Mouse (Mus musculus): ENCODE data around the gene Lamb1. TPM values are rescaled to one million over a fixed set of nuclear protein-coding genes. Genes with fewer than 3 reads are reported as not detected.
A peak's percentile ranks its signal among the peaks of the same experiment; 100 is the strongest.

Gene Lamb1
- polyA plus RNA-seq (2015; fragmentation: Nextera tagmentation; extraction: Ambion mirVana) = 174 and 175 TPM in 2 replicates

- peaks cover 60% of the 10 kb centered on the region for H3K4me1 ChIP-seq (ENCODE audit: insufficient read depth, low read length)
These were observed at the start of gene Lamb1 for GRCm38 (mm10) chr12:31265005-31265721. Lamb1 (plus strand) TSS chr12:31265234.

GRCm38 (mm10) chr12:31217232-31217631 is 47.8 kb upstream of the Lamb1 start:
- no peak overlapping the region for H3K9ac ChIP-seq (replicated peaks; ENCODE audit: low read length)
- H3K4me1 ChIP-seq (ENCODE audit: insufficient read depth, low read length) = peaks cover 27% of the 10 kb centered on the region
- 36% methylated on average over 5 of the region's 5 CpGs for WGBS
- no peak overlapping the region for H3K4me2 ChIP-seq (replicated peaks; ENCODE audit: low read depth, low read length)
- no peak overlapping the region for H3K27ac ChIP-seq (ENCODE audit: low read length)
- no peak overlapping the region for H3K4me3 ChIP-seq (ENCODE audit: low read length)
- no peaks in the 10 kb centered on the region for H3K27me3 ChIP-seq (ENCODE audit: insufficient read depth, low read length)
- no peaks in the 10 kb centered on the region for H3K9me3 ChIP-seq (ENCODE audit: low read length)
- ATAC-seq (ENCODE audit: low FRiP score, low TSS enrichment) = peak; percentile 37; the same call in 1 of the 2 replicates
- no peaks in the 10 kb centered on the region for H3K36me3 ChIP-seq (ENCODE audit: insufficient read depth, low read length)

More at GRCm38 (mm10) chr12:31265005-31265721, at the start of gene Lamb1:
- H3K9me3 ChIP-seq (ENCODE audit: low read length) = no peaks in the 10 kb centered on the region
- WGBS = under 1% methylated on average over 39 of the region's 39 CpGs
- H3K4me2 ChIP-seq (replicated peaks; ENCODE audit: low read depth, low read length) = peak within 1 kb of the TSS; percentile 78
- ATAC-seq (ENCODE audit: low FRiP score, low TSS enrichment) = peak; percentile 73
- H3K9ac ChIP-seq (replicated peaks; ENCODE audit: low read length) = peak within 1 kb of the TSS; percentile 94
- peaks cover 19% of the 10 kb centered on the region for H3K36me3 ChIP-seq (ENCODE audit: insufficient read depth, low read length)
- H3K27ac ChIP-seq (ENCODE audit: low read length) = peak within 1 kb of the TSS; percentile 98
- H3K4me3 ChIP-seq (ENCODE audit: low read length) = peak within 1 kb of the TSS; percentile 86
- no peaks in the 10 kb centered on the region for H3K27me3 ChIP-seq (ENCODE audit: insufficient read depth, low read length)

GRCm38 (mm10) chr12:31218774-31219173 is 46.3 kb upstream of the Lamb1 start:
- no peak for ATAC-seq (ENCODE audit: low FRiP score, low TSS enrichment)
- Histone ChIP-seq H3K4me2 (replicated peaks; ENCODE audit: low read depth, low read length) (no peak overlapping the region), H3K9me3 (ENCODE audit: low read length) (no peaks in the 10 kb centered on the region), H3K9ac (replicated peaks; ENCODE audit: low read length) (no peak overlapping the region), H3K4me1 (ENCODE audit: insufficient read depth, low read length) (peaks cover 36% of the 10 kb centered on the region), H3K36me3 (ENCODE audit: insufficient read depth, low read length) (no peaks in the 10 kb centered on the region), H3K27me3 (ENCODE audit: insufficient read depth, low read length) (no peaks in the 10 kb centered on the region), H3K4me3 (ENCODE audit: low read length) (no peak overlapping the region), H3K27ac (ENCODE audit: low read length) (peak overlapping the region; percentile 51; the same call in 1 of the 2 replicates)
- 59% methylated on average over 3 of the region's 3 CpGs for WGBS

GRCm38 (mm10) chr12:31221522-31221921 is 43.5 kb upstream of the Lamb1 start:
- Histone ChIP-seq H3K4me1 (ENCODE audit: insufficient read depth, low read length) (peaks cover 32% of the 10 kb centered on the region), H3K36me3 (ENCODE audit: insufficient read depth, low read length) (no peaks in the 10 kb centered on the region), H3K27me3 (ENCODE audit: insufficient read depth, low read length) (no peaks in the 10 kb centered on the region), H3K9ac (replicated peaks; ENCODE audit: low read length) (no peak overlapping the region), H3K4me2 (replicated peaks; ENCODE audit: low read depth, low read length) (no peak overlapping the region), H3K9me3 (ENCODE audit: low read length) (no peaks in the 10 kb centered on the region), H3K27ac (ENCODE audit: low read length) (no peak overlapping the region), H3K4me3 (ENCODE audit: low read length) (no peak overlapping the region)
- no peak for ATAC-seq (ENCODE audit: low FRiP score, low TSS enrichment)
- WGBS = 86% methylated on average over 6 of the region's 6 CpGs

GRCm38 (mm10) chr12:31222282-31222681 is 42.8 kb upstream of the Lamb1 start:
- H3K36me3 ChIP-seq (ENCODE audit: insufficient read depth, low read length) = no peaks in the 10 kb centered on the region
- H3K4me1 ChIP-seq (ENCODE audit: insufficient read depth, low read length) = peaks cover 31% of the 10 kb centered on the region
- no peak for ATAC-seq (ENCODE audit: low FRiP score, low TSS enrichment)
- no peak overlapping the region for H3K4me3 ChIP-seq (ENCODE audit: low read length)
- WGBS = 48% methylated on average over 2 of the region's 2 CpGs
- no peak overlapping the region for H3K4me2 ChIP-seq (replicated peaks; ENCODE audit: low read depth, low read length)
- peak overlapping the region; percentile 61; the same call in 1 of the 2 replicates for H3K27ac ChIP-seq (ENCODE audit: low read length)
- no peaks in the 10 kb centered on the region for H3K9me3 ChIP-seq (ENCODE audit: low read length)
- no peaks in the 10 kb centered on the region for H3K27me3 ChIP-seq (ENCODE audit: insufficient read depth, low read length)
- H3K9ac ChIP-seq (replicated peaks; ENCODE audit: low read length) = no peak overlapping the region

GRCm38 (mm10) chr12:31222741-31223140 is 42.3 kb upstream of the Lamb1 start:
- H3K4me2 ChIP-seq (replicated peaks; ENCODE audit: low read depth, low read length) = no peak overlapping the region
- no peaks in the 10 kb centered on the region for H3K27me3 ChIP-seq (ENCODE audit: insufficient read depth, low read length)
- H3K9ac ChIP-seq (replicated peaks; ENCODE audit: low read length) = no peak overlapping the region
- no peak overlapping the region for H3K4me3 ChIP-seq (ENCODE audit: low read length)
- H3K4me1 ChIP-seq (ENCODE audit: insufficient read depth, low read length) = peaks cover 26% of the 10 kb centered on the region
- H3K36me3 ChIP-seq (ENCODE audit: insufficient read depth, low read length) = no peaks in the 10 kb centered on the region
- H3K9me3 ChIP-seq (ENCODE audit: low read length) = no peaks in the 10 kb centered on the region
- WGBS = 24% methylated on average over 3 of the region's 3 CpGs
- H3K27ac ChIP-seq (ENCODE audit: low read length) = peak overlapping the region; percentile 61; the same call in 1 of the 2 replicates
- peak; percentile 46; the same call in 1 of the 2 replicates for ATAC-seq (ENCODE audit: low FRiP score, low TSS enrichment)

- WGBS = 55% methylated on average over 8 of the region's 8 CpGs
- Histone ChIP-seq H3K4me2 (replicated peaks; ENCODE audit: low read depth, low read length) (no peak overlapping the region), H3K9ac (replicated peaks; ENCODE audit: low read length) (no peak overlapping the region), H3K36me3 (ENCODE audit: insufficient read depth, low read length) (no peaks in the 10 kb centered on the region), H3K4me1 (ENCODE audit: insufficient read depth, low read length) (peaks cover 19% of the 10 kb centered on the region), H3K27ac (ENCODE audit: low read length) (no peak overlapping the region), H3K27me3 (ENCODE audit: insufficient read depth, low read length) (no peaks in the 10 kb centered on the region), H3K9me3 (ENCODE audit: low read length) (no peaks in the 10 kb centered on the region), H3K4me3 (ENCODE audit: low read length) (no peak overlapping the region)
- no peak for ATAC-seq (ENCODE audit: low FRiP score, low TSS enrichment)
These were observed 39.6 kb upstream of the Lamb1 start for GRCm38 (mm10) chr12:31225451-31225850.

- ATAC-seq (ENCODE audit: low FRiP score, low TSS enrichment) = no peak
- Histone ChIP-seq H3K27me3 (ENCODE audit: insufficient read depth, low read length) (no peaks in the 10 kb centered on the region), H3K4me2 (replicated peaks; ENCODE audit: low read depth, low read length) (no peak overlapping the region), H3K9ac (replicated peaks; ENCODE audit: low read length) (no peak overlapping the region), H3K9me3 (ENCODE audit: low read length) (no peaks in the 10 kb centered on the region), H3K27ac (ENCODE audit: low read length) (no peak overlapping the region), H3K4me1 (ENCODE audit: insufficient read depth, low read length) (peaks cover 19% of the 10 kb centered on the region), H3K4me3 (ENCODE audit: low read length) (no peak overlapping the region), H3K36me3 (ENCODE audit: insufficient read depth, low read length) (no peaks in the 10 kb centered on the region)
- WGBS = 83% methylated on average over 3 of the region's 3 CpGs
These were observed 37.9 kb upstream of the Lamb1 start for GRCm38 (mm10) chr12:31227167-31227566.

- Histone ChIP-seq H3K27me3 (ENCODE audit: insufficient read depth, low read length) (no peaks in the 10 kb centered on the region), H3K9me3 (ENCODE audit: low read length) (no peaks in the 10 kb centered on the region), H3K27ac (ENCODE audit: low read length) (peak overlapping the region; percentile 60), H3K36me3 (ENCODE audit: insufficient read depth, low read length) (no peaks in the 10 kb centered on the region), H3K4me3 (ENCODE audit: low read length) (no peak overlapping the region), H3K4me2 (replicated peaks; ENCODE audit: low read depth, low read length) (no peak overlapping the region), H3K9ac (replicated peaks; ENCODE audit: low read length) (no peak overlapping the region), H3K4me1 (ENCODE audit: insufficient read depth, low read length) (peaks cover 18% of the 10 kb centered on the region)
- WGBS = 32% methylated on average over 7 of the region's 7 CpGs
- no peak for ATAC-seq (ENCODE audit: low FRiP score, low TSS enrichment)
These were observed 36.2 kb upstream of the Lamb1 start for GRCm38 (mm10) chr12:31228878-31229277.

GRCm38 (mm10) chr12:31232635-31233034 is 32.4 kb upstream of the Lamb1 start:
- Histone ChIP-seq H3K36me3 (ENCODE audit: insufficient read depth, low read length) (no peaks in the 10 kb centered on the region), H3K4me2 (replicated peaks; ENCODE audit: low read depth, low read length) (no peak overlapping the region), H3K9me3 (ENCODE audit: low read length) (no peaks in the 10 kb centered on the region), H3K9ac (replicated peaks; ENCODE audit: low read length) (no peak overlapping the region), H3K4me3 (ENCODE audit: low read length) (no peak overlapping the region), H3K4me1 (ENCODE audit: insufficient read depth, low read length) (peaks cover 25% of the 10 kb centered on the region), H3K27ac (ENCODE audit: low read length) (peak overlapping the region; percentile 41; the same call in 1 of the 2 replicates), H3K27me3 (ENCODE audit: insufficient read depth, low read length) (no peaks in the 10 kb centered on the region)
- WGBS = 100% methylated on average over 1 of the region's 1 CpGs
- no peak for ATAC-seq (ENCODE audit: low FRiP score, low TSS enrichment)
